Mouse (Mus musculus) kidney, postnatal 14 days (tissue): Measurements from ENCODE around the gene Col5a3.

Experiments
- DNase-seq: peaks from one replicate; pipeline ENCODE4 v3.0.0; 2022; ENCODE audit warnings: mixed read lengths

Col5a3 gene

DNA sequence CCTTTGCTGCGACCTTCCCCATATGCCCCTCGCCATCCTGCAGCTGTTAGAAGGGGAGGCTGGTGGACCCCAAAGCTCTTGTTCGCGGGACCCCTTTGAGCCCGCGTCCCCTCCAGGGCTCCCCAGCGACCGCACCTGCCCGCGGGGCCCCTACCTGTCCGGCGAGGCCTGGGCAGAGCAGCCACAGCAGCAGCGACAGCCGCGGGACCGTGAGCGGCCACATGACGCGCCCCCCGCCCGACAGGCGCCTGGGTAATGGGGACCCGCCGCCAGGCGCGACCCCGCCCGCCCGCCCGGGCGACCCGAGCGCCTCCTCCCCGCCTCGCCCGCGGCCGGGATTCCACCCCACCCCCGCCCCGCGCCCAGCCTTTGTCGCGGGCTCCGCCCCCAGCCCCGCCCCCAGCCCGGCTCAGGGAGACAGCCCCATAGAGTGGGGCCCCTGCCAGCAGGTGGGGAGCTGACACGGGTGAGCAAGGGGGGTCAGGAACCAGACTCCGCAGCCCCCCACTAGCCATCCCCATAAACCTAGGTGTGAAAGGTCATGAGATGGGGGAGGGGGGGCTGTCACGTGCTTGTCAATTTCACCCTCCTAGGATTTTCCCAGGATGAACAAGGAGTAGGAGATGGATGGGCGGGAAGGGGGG lies 68.7 kb downstream of the Col5a3 start, which contains the start of gene Olfm2:
TSS of gene Olfm2 (minus strand) at position 333 of the 644 bp plus-strand sequence.
- peak; percentile 20 for DNase-seq

DNA sequence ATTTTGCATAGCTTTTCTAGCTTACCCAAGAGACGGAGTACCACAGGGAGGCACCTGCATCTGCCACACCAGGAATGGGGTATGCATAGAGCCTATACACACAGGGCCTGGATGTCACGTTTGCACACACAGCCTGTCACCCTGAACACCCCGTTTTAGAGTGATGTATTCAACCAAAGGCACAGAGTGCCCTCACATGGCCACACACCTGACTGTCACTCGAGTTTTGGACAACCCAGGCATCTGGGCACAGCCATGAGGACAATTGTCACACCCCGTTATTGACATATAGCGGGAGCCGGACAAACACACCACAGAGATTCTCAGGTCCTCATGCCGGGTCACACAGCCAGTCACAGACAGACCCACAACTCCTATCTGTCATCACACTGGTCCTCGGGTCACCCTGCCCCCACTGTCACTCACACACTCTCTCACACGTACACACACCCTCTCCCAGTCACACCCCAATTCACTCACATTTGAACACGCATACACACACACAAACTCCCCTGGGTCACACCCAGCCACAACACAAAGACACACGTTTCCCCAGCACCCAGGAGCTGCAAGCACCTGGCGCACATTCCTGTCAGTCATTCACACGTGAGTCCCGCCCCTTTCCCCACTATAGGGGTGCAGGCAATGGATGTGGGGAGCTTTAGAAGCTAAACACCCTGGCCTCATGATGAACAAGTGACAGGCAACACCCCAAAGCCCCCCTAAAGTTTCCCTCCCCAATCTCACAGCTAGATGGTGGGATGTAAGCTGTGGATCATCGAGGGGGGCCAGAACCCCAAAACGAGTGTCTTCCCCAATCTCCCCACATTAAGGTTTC lies 69.5 kb downstream of the Col5a3 start:
- DNase-seq = no peak

DNA sequence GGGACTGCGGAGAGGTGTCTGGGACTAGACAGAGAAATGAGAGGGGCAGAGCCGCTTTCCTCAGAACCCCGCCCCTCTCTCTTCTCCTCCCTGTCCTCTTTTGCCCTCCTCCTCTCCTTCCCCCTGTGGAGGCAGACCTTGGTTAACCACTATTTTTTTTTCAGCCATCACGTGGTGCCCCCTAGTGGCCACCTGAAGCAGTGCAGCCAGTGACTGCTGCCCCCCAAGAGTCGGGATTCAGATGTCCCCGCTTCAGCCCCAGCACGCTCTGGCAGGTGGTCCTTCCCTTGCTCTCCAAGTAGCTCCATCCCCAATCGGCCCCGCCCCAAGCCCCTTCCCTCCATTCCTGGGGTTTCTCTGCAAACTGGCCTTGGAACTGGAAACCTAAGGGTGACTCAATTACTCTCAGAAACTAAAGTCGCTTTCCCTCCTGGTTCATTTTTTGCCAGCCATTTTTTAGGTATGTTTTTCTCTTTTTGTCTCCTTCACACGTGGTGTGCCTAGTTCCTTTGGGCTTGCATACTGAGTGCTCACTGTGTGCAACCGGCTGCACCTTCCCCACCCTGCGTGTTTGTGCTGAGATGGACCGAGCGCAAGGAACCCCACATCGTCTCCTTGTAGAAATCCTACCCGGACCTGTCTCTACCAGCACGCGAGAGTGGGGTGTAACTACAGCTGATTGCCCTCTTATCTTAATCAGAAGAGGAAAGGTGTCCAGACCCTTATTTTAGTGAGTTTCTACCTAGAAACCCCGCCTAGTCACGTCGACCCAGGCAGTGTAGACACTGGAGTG lies 70.7 kb downstream of the Col5a3 start:
- DNase-seq = no peak

DNA sequence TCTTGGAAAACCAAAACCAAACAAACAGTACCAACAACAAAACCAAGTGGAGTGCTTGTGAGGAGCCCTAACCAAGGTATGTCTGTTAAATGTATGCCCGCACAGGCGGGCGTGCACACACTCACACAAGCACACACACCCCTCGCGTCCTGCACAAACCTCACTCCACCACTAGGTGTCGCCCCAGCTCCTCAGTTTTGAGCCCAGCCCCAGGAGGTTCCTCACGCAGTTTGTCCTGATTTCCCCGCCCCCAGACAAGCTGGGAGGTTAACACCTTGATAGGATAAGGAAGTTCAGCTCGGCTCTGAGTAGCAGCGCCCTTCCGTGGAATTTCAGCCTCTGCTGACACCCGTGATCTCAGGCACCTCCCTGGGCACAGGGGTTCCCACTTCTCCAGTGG lies 74.5 kb downstream of the Col5a3 start:
- DNase-seq = peak; percentile 86

DNA sequence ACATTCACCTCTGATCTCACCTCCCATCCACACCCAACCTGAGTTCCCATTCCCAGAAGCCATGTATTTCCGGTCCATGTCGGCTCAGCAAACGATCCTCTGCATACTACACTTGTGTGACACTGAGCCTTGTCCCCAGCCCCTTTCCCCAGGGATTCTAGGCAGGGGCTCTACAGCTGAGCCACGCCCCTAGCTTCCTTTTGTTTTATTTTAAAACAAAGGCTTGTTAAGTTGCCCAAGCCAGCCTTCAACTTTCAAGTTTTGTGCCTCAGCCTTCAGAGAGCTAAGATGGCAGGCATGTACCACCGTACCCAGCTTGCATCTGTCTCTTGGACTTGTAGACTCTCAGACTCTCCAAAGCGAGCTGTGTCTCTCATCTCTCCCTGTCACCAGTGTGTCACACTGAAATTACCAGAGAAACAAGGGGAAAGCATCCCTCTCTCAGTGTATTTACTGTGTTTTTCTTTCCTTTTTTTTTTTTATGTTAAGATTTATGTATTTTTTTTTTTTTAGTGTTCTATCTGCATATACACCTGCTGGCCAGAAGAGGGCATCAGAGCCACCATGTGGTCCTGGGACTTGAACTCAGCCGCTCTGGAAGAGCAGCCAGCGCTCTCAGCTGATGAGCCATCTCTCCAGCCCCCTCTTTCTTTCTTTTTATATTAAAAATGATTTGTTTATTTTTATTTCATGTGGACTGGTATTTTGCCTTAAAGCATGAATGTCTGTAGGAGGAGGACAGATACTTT lies 76.4 kb downstream of the Col5a3 start:
- DNase-seq = peak; percentile 21

DNA sequence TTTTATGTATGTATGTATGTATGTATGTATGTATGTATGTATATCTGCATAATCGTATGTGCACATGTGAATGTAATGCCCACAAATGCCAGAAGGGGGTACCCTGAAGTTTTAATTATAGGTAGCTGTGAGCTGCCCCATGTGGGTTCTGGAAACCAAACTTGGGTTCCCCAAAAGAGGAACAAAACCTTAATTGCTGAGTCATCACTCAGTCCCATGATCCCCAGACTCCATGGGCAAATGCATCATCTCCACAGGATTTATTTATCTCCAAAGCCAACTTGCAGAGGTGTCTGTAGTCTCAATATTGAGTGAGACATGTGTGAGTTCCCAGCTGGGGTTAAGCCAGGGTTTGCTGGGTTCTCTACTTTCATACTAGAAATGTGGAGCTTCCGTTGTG lies 77.6 kb downstream of the Col5a3 start:
- no peak for DNase-seq

DNA sequence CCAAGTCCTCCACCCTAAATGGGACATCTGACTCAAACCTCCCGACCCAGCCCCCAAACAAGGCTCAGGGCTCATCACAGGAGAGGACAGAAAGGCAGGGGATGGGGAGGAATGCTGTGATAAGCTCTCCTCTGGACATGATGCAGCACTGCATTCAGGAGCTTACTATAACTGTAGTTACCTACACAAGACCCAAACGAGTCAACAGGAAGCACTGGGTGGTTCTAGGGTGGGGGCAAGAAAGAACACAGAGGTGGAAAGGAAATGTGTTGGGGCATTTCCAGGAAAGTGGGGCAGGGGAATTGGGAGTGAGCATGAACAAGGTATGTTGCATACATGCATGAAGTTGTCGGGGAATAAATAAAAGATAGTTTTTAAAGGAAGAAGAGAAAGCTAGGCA lies 80.2 kb downstream of the Col5a3 start:
- no peak for DNase-seq

DNA sequence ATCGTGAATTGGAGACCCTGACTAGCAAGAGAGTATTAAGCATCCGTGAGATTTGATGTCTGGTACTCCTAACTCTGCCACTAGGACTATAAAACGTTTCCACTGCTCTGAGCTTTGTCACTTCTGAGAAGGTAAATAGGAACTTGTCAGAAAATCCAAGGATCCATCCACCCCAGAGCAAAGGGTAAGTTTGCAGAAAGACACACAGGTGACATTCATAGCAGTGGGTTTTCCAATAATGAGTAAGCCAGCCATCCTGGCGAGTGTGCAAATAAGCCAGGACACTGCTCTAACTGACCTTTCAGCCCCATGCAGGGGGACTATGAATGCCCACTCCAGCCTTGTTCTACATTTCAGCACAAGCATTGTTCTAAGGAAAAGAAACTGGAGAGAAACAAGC lies 83.1 kb downstream of the Col5a3 start:
- no peak for DNase-seq

DNA sequence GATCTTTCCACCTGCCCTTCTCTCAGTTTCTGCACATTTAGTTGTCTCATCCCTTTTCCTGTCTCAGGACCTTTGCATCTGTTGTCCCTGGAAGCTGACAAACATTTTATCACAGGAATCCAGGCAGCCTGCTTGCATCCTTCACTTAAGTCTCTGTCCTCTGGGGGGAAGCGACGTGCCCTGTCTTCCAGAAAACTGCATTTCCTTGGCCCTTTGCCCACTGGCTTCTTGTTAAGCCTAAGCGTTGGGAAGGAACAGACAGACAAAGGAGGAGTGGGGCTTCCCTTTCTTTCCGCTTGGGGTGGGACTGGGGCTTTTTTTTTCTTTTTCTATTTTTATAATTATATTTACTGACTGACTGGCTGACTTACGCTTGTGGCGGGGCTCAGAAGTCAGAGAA lies 85.4 kb downstream of the Col5a3 start:
- peak; percentile 35 for DNase-seq

DNA sequence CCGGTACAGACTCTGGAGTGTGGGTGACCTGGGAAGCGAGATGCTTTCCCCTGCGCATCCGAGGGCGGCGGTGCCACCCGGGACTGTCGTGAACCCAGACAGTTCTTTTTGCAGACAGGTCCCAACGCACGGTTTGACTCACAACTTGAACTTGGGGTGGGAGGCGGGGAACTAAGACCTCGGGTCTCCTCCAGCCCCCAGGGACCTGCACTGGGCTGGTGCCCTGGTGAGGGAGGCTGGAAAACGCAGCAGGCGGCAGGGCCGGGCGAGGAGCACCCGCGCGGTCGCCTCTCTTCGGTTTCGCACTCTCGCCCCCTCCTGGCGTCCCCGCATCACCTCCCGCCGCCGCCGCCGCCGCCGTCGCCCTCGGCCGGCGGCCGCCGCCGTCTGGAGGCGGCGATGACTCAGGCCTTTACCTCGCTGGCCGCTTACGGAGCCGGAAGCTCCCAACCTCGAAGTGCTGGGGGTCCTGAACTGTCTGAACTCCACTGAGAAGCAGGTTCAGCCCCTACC lies 87.2 kb downstream of the Col5a3 start:
- DNase-seq = peak; percentile 52

DNA sequence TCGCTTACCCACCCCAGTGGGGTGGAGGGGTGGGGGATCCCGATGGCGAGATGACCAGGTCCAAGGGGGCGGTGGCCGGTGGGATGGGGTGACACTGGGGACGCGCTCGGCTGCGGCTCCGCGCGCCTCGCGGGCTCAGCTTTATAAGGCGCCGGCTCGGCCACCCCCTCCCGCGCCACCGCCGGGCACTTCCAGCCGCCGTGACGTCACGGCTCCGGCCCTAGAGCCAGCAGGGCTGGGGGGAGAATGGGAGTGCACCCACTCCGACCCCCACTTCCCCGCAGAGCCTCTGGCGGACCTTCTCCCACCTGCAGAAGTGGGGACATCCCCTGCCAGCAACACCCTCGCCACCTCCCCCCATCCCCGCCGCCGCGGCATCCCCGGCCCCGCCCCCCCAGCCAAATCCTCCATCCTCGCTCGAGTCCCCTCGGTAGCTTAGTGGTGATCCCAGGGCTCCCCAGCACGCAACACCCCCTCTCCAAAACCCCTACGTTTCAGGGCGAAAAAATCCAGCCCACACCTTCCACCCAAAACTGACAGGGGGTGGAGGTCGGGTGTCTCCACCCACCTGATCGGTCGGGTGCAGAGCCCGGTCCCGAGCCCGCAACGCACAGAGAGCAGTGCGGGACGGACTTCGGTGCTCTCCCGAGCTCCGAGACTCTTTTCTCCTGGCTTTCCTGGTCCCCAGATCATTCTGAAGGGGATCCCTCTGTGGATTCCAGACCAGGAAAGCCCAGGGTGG lies 87.8 kb downstream of the Col5a3 start:
- peak; percentile 23 for DNase-seq

DNA sequence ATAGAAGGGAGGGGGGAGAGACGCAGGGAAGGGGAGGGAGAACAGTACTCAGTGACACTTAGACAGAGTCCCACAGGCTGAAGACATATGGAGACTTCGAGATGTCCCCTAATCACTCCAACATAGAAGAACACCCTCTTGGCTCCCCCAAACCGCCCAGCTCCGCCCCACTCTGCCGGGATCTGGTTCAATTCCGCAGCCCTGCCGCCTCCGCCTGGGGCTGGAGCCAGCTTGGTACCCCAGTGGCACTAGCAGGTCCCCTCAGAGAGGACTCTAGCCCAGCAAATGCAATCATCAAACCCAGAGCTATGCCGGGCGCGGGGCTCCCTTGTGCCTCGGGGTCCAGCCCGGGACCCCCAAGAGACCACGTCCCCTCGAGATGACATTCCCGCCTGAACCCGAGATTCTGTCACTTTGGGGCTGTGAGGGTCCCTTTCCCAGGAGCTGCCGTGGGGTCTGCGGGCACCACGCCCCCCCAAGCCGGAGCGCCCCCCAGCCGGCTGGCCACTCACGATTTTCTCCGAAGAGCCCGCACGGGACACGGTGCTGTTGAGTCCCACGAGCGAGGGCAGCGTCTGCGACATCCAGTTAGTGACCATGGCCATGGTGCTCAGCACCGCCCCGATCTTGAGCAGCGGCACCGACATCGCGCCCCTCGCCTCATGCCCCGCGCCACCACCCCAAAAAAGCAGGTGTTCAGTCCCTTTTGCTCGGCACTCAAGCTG lies 88.6 kb downstream of the Col5a3 start:
- DNase-seq = no peak

DNA sequence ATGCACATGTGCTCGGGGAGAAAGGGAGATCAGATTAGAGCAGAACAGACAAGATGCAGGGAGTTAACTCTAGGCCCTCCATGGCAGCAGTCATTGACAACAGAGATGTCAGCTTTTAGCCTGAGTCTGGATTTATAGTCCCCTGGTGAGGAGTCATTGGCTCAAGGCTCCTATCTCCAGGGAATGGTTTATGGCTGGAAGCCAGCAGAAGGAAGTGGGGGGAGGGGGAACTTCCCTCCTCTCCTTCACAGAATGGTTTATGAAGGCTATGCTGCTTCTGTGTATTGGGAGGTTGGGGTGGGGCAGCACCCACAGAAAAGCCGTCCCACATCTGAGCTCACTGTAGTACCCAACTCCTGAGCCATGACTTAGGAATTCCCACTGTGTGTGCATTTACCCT lies 93.3 kb downstream of the Col5a3 start:
- peak; percentile 53 for DNase-seq
